8 mouse cellular contexts compared by ENCODE assay signal in genomic region chr5:117357129-117357477, GRCm38 (mm10). TPM values are rescaled to one million over a fixed set of nuclear protein-coding genes. Genes with fewer than 3 reads are reported as not detected.
DNase-seq lines count a peak whose midpoint lies in the region; ATAC-seq and TF ChIP-seq lines count a peak whose summit lies in the region.

Gene Wsb2 (plus strand): TSS chr5:117357304.

- peak within 1 kb of the TSS; percentile 88 for H3K27ac ChIP-seq in embryonic facial prominence, embryonic 15.5 days (replicated peaks)
- H3K27ac ChIP-seq in liver, adult 2 months (replicated peaks; ENCODE audit: insufficient read depth, low read depth, low read length) = peak within 1 kb of the TSS; percentile 91

- peak within 1 kb of the TSS; percentile 87 for H3K4me2 ChIP-seq in embryonic facial prominence, embryonic 15.5 days (replicated peaks)

- no peak for TF ChIP-seq CTCF in liver, adult 2 months (IDR thresholded peaks at IDR 0.05; ENCODE audit: low read depth, low read length)

- TF ChIP-seq POLR2A in liver, adult 2 months (IDR thresholded peaks at IDR 0.05; ENCODE audit: extremely low read depth, insufficient read depth, low read length) = no peak

- H3K9me3 ChIP-seq in embryonic facial prominence, embryonic 15.5 days (replicated peaks) = no peaks in the 10 kb centered on the region

- peak; percentile 71 for ATAC-seq in embryonic facial prominence, embryonic 15.5 days (ENCODE audit: insufficient number of reproducible peaks, low FRiP score, low TSS enrichment, low read depth)

- H3K4me3 ChIP-seq in embryonic facial prominence, embryonic 15.5 days (replicated peaks) = peak within 1 kb of the TSS; percentile 78
- peak within 1 kb of the TSS; percentile 99 for H3K4me3 ChIP-seq in liver, adult 2 months (ENCODE audit: insufficient read depth, low read depth, low read length)

- no peaks in the 10 kb centered on the region for H3K36me3 ChIP-seq in embryonic facial prominence, embryonic 15.5 days
- H3K36me3 ChIP-seq in liver, adult 2 months (ENCODE audit: control insufficient read depth, insufficient read depth, low read length) = no peaks in the 10 kb centered on the region

- peaks cover 54% of the 10 kb centered on the region for H3K4me1 ChIP-seq in embryonic facial prominence, embryonic 15.5 days
- H3K4me1 ChIP-seq in liver, adult 2 months (ENCODE audit: control insufficient read depth, insufficient read depth, low read length) = peaks cover 25% of the 10 kb centered on the region

- peaks cover 16% of the 10 kb centered on the region; the same call in 1 of the 2 replicates for H3K79me2 ChIP-seq in liver, adult 2 months (ENCODE audit: control insufficient read depth, insufficient read depth, low read length)

- H3K9ac ChIP-seq in embryonic facial prominence, embryonic 15.5 days = peak within 1 kb of the TSS; percentile 86
- H3K9ac ChIP-seq in liver, adult 2 months (ENCODE audit: low read depth, low read length) = peak within 1 kb of the TSS; percentile 100

- no peaks in the 10 kb centered on the region for H3K27me3 ChIP-seq in embryonic facial prominence, embryonic 15.5 days
- no peaks in the 10 kb centered on the region for H3K27me3 ChIP-seq in liver, adult 2 months (ENCODE audit: control insufficient read depth, insufficient read depth, low read length)

- DNase-seq in A20 (ENCODE audit: low read depth, low spot score) = peak; percentile 59
- DNase-seq in adrenal gland, postnatal 4 days (ENCODE audit: low spot score in 2 of 2) = peak; percentile 75 to 82
- DNase-seq in heart, adult 9 months (ENCODE audit: low spot score in 2 of 2) = peak; percentile 77 to 80
- DNase-seq in kidney, adult 9 months = peak; percentile 73
- no peak for DNase-seq in liver, adult 2 months (ENCODE audit: extremely low read depth, low read depth, low spot score)
- peak; percentile 10 to 57 for DNase-seq in monocyte, adult 2 months (ENCODE audit: low read depth in 1 of 2, low spot score in 2 of 2)
- peak; percentile 83 to 86 for DNase-seq in spleen, postnatal 36 days (ENCODE audit: low spot score in 2 of 2)

- 0% methylated on average over 31 of the region's 54 CpGs for WGBS in embryonic facial prominence, embryonic 15.5 days
- WGBS in liver, adult 2 months = 1% methylated on average over 18 of the region's 54 CpGs

RNA-seq across cellular contexts. Expression of gene Wsb2, which starts in this region (rescaled TPM):
- 100 to 1,000 TPM; 116 to 122 TPM for total RNA-seq in adrenal gland, postnatal 4 days (2021)
- 77.8 and 80.3 TPM in 2 replicates for polyA plus RNA-seq in embryonic facial prominence, embryonic 15.5 days (2015; fragmentation: Nextera tagmentation; extraction: Ambion mirVana)
- total RNA-seq in liver, adult 2 months (2014; rRNA removed) = 27.9 and 41.8 TPM in 2 replicates
- polyA plus RNA-seq in liver, adult 2 months (2012; rRNA removed) = 70.9 and 87.9 TPM in 2 replicates
